Mouse (Mus musculus) ovary, postnatal 14 days (tissue): ENCODE results near the gene Hadh.

Experiments
- DNase-seq: peaks from one replicate; pipeline ENCODE4 v3.0.0; 2022; ENCODE audit warnings: low spot score

The Hadh gene

DNA sequence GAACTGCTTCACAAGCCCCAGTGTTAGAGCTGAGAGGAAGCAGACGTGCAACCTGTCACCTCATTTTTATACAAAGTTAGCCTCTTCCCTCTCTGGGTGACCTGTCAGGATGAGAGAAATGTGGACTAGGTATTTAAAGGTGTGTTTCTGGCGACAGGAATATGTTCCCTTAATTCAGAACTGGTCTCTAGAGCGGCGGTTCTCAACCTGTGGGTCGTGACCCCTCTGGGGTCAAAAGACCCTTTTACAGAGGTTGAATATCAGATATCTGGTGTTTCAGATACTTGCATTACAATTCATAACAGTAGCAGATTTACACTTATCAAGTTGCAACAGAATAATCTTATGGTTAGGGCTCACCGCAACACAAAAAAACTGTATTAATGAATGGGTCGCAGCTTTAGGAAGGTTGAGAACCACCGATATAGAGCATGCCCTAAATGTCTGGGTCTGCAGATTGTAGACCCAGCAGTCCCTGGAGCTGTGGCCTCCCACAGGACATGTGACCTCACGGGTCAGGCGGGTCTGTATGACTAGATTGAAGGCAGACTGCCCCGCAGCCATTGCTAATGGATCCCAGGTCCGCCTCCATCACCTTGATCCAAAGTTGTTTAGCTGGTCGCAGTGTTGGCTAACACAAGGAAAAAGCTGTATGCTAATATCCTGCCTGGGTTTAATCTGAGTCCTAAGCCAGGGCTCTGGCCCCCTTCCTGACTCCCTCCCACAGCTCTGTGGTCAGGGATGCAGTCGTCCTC lies 53.1 kb downstream of the Hadh start:
- DNase-seq: no peak

DNA sequence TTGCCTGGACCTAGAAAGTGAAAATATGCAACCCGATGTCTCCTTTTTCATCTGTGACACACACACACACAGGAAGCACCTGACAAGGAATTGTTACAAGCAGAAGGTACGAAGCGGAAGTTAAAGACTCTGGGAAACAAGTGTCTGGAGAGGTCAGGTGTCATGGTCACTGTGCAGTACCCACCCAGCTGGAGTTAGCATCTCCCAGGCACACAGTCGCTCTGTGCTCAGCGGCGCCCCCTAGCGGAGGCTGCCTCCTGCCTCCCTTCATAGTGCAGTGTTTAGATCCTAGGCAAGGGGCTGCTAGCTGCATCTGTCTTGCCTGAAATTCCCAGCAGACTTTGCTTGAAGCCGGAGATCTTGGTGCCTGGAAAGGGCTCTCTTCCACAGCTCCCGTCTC lies 57.1 kb downstream of the Hadh start:
- DNase-seq: peak; percentile 41

DNA sequence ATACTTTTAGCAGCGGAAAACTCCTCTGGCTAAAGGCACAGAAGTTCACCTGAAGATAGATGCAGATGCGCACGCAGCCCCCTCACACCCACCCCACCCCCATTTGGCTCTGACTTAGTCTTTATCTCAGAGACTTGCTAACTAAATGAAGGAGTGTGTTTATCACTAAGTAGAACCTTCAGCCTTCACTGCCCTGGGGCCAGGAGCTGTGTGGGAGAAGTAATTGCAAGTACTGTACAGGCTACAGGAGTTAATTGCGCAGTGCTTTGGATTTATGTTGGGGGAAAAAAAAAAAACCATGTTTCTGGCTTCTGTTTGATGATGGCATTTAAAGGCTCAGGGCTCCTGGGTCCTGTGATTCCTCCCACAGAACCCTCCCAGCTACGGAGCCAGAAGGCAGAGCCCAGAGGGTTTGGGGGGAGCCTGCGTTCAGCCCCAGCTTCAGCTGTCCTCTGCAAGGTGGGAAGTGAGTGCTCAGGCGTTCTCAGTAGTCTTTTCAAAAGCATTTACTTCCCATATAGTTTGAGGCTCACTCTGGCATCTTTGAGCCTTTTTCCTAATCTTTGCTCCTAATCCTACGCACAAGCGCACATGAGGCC lies 57.7 kb downstream of the Hadh start:
- no peak for DNase-seq

DNA sequence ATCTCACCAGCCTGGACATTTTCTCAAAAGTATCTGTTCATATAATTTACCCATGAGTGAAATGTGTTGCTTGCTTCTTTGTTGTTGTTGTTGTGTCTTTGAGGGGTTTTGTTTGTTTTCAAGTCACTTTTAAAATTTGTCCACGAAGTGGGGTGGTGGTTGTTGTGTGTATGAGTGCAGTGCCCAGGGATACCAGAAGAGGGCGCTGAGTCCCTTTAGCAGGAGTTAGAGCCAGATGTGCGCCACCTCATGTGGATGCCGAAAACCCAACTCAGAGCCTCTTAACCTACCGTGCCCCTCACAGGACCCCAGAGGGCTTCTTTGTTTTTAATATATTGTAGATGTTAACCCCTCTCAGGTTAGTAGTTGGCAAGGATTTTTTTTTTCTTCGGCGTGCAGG lies 59.7 kb downstream of the Hadh start:
- DNase-seq: no peak

DNA sequence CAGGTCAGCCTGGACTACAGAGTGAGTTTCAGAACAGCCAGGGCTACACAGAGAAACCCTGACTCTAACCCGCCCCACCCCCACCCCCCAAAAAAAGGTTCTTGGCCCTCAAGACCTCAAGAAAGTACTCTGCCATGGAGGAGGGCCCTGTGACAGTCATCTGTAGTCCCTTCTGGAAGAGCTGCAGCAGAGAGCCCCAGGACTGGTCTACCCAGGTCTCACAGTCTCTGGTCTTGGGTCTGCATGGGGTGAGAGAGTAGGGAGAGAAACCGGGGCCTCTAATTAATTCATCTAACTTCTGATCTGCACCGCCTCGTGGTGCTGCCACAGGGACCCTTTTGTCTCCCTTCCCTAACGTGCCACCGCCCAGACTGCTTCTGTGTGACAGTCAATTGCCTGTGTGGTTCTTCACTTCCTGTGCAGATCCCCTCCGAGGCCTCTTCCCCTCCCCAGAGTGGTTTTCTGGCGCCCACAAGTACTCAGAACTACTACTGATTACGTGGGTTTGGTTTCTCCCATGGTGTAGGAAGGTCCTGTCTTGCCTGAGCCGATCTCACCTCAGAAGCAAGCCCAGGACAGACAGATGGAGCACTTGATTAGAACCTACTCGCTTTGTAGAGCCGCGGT lies 63.5 kb downstream of the Hadh start:
- DNase-seq: no peak

DNA sequence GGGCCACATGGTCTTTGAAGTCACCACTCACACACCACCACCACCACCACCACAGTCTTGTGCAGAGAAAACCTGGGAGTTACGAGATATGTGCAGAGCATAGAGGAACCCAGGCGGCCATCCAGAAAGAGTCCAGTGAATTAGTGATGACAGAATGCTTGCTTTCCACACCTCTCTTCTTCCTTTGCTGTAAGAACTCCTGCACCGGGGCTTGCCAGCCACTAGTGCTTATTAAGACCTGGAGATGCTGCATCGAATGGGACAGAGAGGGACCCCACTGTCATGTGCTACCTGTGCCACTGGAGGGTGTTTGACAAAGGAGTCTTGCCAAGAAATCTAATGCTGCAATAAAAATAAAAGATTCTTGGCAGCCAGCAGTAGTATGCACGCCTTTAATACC lies 64.1 kb downstream of the Hadh start:
- DNase-seq: no peak

GRCm38 (mm10) chr3:131202311-131202710 lies 69.6 kb downstream of the Hadh start:
- no peak for DNase-seq

DNA sequence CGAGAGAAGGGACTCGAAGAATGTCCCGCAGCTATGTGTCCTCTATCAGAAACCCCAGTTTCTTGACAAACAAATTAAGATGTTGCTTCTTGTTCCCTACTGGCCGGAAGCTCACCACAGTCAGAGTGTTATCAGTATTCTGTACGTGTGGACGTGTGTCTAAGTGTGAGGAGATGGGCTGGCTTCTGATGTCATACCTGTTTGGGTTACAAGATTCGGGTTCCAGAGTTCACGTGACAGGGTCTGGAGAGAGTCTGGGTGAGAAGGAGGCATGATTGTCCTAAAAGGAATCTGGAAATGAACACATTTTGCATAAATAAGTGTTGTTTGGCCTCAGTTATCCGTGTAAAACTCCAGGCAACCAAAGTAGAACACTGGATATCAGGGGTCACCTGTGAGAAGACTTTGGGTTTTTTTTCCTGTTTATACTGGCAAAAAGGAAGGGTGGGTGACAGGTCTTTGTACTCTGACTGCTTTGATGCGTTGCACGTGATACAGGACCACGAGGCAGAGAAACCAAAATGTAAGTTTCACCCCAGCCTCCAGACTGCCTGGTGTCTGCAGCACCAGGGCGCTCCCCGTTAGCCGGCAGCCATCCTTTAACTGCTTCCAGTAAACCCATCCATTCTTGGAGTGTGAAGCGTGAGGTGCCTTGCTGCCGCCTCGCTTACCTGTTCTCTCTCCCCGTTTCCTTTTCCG lies 72.2 kb downstream of the Hadh start:
- DNase-seq: no peak

- no peak for DNase-seq
Observed at GRCm38 (mm10) chr3:131198991-131199390, 72.9 kb downstream of the Hadh start.

GRCm38 (mm10) chr3:131196507-131197019 lies 75.3 kb downstream of the Hadh start:
- DNase-seq: no peak

GRCm38 (mm10) chr3:131196050-131196449 lies 75.9 kb downstream of the Hadh start:
- DNase-seq: no peak

GRCm38 (mm10) chr3:131191454-131191853 lies 80.4 kb downstream of the Hadh start:
- no peak for DNase-seq

- DNase-seq: no peak
Observed at GRCm38 (mm10) chr3:131190671-131191367, 81.1 kb downstream of the Hadh start.

DNA sequence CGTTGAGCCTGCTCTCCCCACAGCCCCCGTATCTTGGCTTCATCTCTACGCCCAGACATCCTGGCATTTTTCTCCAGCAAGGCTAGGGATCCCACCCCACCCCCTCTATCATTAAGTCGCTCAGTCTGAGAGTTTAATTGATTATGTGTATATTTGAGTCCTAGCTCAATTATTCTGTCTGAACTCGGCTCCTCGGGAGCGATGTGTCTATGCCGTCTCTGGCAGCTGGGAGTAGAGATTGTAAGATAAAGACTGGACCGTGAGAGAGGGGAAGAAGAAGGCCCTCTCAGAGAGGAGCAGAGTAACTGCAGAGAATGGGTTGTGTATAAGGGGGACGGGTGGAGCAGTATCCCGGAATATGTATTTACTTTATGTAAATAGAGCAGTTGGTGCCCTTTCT lies 81.7 kb downstream of the Hadh start:
- no peak for DNase-seq

GRCm38 (mm10) chr3:131186193-131186592 lies 85.7 kb downstream of the Hadh start:
- no peak for DNase-seq
